Comparison of ENCODE assay signal across 8 mouse cellular contexts in the genomic region with DNA sequence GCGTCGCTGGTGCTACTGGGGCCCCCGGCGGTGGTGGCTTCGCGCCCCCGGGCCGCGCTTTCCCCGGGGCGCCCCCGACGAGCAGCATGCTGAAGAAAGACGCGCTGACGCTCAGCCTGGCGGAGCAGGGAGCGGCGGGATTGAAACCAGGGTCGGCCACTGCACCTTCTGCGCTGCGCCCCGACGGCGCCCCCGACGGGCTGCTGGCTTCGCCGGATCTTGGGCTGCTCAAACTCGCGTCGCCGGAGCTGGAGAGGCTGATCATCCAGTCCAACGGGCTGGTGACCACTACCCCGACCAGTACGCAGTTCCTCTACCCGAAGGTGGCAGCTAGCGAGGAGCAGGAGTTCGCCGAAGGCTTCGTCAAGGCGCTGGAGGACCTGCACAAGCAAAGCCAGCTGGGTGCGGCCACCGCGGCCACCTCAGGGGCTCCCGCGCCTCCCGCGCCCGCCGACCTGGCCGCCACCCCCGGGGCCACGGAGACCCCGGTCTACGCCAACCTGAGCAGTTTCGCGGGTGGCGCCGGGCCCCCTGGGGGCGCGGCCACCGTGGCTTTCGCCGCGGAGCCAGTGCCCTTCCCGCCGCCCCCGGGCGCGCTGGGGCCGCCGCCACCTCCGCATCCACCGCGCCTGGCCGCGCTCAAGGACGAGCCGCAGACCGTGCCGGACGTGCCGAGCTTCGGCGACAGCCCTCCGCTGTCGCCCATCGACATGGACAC. TPM values are rescaled to one million over a fixed set of nuclear protein-coding genes. Genes with fewer than 3 reads are reported as not detected.
A peak's percentile ranks its signal among the peaks of the same experiment; 100 is the strongest.
DNase-seq lines count a peak whose midpoint lies in the region; ATAC-seq and TF ChIP-seq lines count a peak whose summit lies in the region.

No protein-coding gene starts in this region.

- TF ChIP-seq POLR2A in thymus, adult 2 months (IDR thresholded peaks at IDR 0.05; ENCODE audit: control insufficient read depth, extremely low read depth, insufficient read depth, low read length, poor library complexity): no peak

- peak overlapping the region; percentile 54 for H3K4me2 ChIP-seq in kidney, embryonic 14.5 days (replicated peaks; ENCODE audit: low read depth, low read length)
- peak overlapping the region; percentile 72 for H3K4me2 ChIP-seq in stomach, embryonic 16.5 days (ENCODE audit: low read depth, low read length)

- no peaks in the 10 kb centered on the region for H3K36me3 ChIP-seq in thymus, adult 2 months (ENCODE audit: control insufficient read depth, insufficient read depth, low read length)
- H3K36me3 ChIP-seq in kidney, embryonic 14.5 days (ENCODE audit: control insufficient read depth, insufficient read depth, low read length): peaks cover 18% of the 10 kb centered on the region; the same call in 1 of the 2 replicates
- H3K36me3 ChIP-seq in stomach, embryonic 16.5 days (ENCODE audit: control insufficient read depth, insufficient read depth, low read length): 0 out of 2 replicates have a peak, but pooled peaks cover 5% of the 10 kb centered on the region

- peak; percentile 5 for ATAC-seq in kidney, embryonic 14.5 days (ENCODE audit: low FRiP score, low TSS enrichment)
- ATAC-seq in megakaryocyte-erythroid progenitor cell, adult 5-6 weeks (replicated peaks; ENCODE audit: low FRiP score, low TSS enrichment, poor library complexity, severe bottlenecking): peak; percentile 6
- peak; percentile 5 for ATAC-seq in stomach, embryonic 16.5 days (ENCODE audit: insufficient read depth, low FRiP score)

- H3K4me3 ChIP-seq in thymus, adult 2 months (ENCODE audit: control insufficient read depth, insufficient read depth, low read length): peak overlapping the region; percentile 82
- H3K4me3 ChIP-seq in kidney, embryonic 14.5 days (ENCODE audit: low read length): peak overlapping the region; percentile 97
- H3K4me3 ChIP-seq in stomach, embryonic 16.5 days (replicated peaks; ENCODE audit: low read length): peak overlapping the region; percentile 99

- H3K27ac ChIP-seq in thymus, adult 2 months (ENCODE audit: control insufficient read depth, insufficient read depth, low read length): peak overlapping the region; percentile 90
- H3K27ac ChIP-seq in kidney, embryonic 14.5 days (ENCODE audit: low read depth, low read length): peak overlapping the region; percentile 99
- H3K27ac ChIP-seq in stomach, embryonic 16.5 days (ENCODE audit: low read length): peak overlapping the region; percentile 99

- TF ChIP-seq CTCF in thymus, adult 2 months (IDR thresholded peaks at IDR 0.05; ENCODE audit: borderline replicate concordance, control insufficient read depth, extremely low read depth, insufficient read depth, low read length, poor library complexity): no peak

- no peaks in the 10 kb centered on the region for H3K9me3 ChIP-seq in kidney, embryonic 14.5 days (ENCODE audit: control insufficient read depth, low read length)
- H3K9me3 ChIP-seq in stomach, embryonic 16.5 days (replicated peaks; ENCODE audit: control insufficient read depth, low read length): no peaks in the 10 kb centered on the region

- H3K9ac ChIP-seq in kidney, embryonic 14.5 days (ENCODE audit: low read depth, low read length): peak overlapping the region; percentile 100
- H3K9ac ChIP-seq in stomach, embryonic 16.5 days (ENCODE audit: low read length): peak overlapping the region; percentile 100

- no peaks in the 10 kb centered on the region for H3K27me3 ChIP-seq in thymus, adult 2 months (ENCODE audit: control insufficient read depth, insufficient read depth, low read length)
- H3K27me3 ChIP-seq in kidney, embryonic 14.5 days (ENCODE audit: control insufficient read depth, insufficient read depth, low read length): no peaks in the 10 kb centered on the region
- no peaks in the 10 kb centered on the region for H3K27me3 ChIP-seq in stomach, embryonic 16.5 days (ENCODE audit: control insufficient read depth, insufficient read depth, low read length)

- WGBS in thymus, adult 2 months: under 1% methylated on average over 89 of the region's 89 CpGs
- WGBS in kidney, embryonic 14.5 days: 1% methylated on average over 83 of the region's 89 CpGs
- WGBS in stomach, embryonic 16.5 days: under 1% methylated on average over 77 of the region's 89 CpGs

- DNase-seq in adrenal gland, adult 2 months: peak; percentile 79
- DNase-seq in adrenal gland, adult (ENCODE audit: inconsistent age in 2 of 2, low spot score in 1 of 2): no peak
- peak; percentile 69 for DNase-seq in thymus, adult 2 months
- no peak for DNase-seq in thymus, postnatal 14 days
- peak; percentile 49 to 54 for DNase-seq in gastrocnemius, adult 8-10 months (ENCODE audit: low spot score in 2 of 2)

- H3K4me1 ChIP-seq in thymus, adult 2 months (replicated peaks; ENCODE audit: control insufficient read depth, insufficient read depth, low read length): peaks cover 43% of the 10 kb centered on the region
- H3K4me1 ChIP-seq in kidney, embryonic 14.5 days (ENCODE audit: control insufficient read depth, insufficient read depth, low read length): peaks cover 43% of the 10 kb centered on the region
- H3K4me1 ChIP-seq in stomach, embryonic 16.5 days (ENCODE audit: control insufficient read depth, insufficient read depth, low read length): peaks cover 50% of the 10 kb centered on the region

RNA-seq across cellular contexts. Expression of a gene that starts 0.5 kb away (rescaled TPM):
- total RNA-seq in adrenal gland, adult 2 months (2021): 100 to 1,000 TPM; 214 to 246 TPM
- 1,009 and 1,256 TPM in 2 replicates for polyA plus RNA-seq in adrenal gland, adult 2 months (2012; rRNA removed)
- 540 and 792 TPM in 2 replicates for polyA plus RNA-seq in thymus, adult 2 months (2012; rRNA removed)
- total RNA-seq in gastrocnemius, adult 8-10 months (2022): 10 to 100 TPM; 31.9 to 42.0 (median 38.3) TPM
- polyA plus RNA-seq in kidney, embryonic 14.5 days (2014; fragmentation: Nextera tagmentation; extraction: Ambion mirVana): 95.1 and 117 TPM in 2 replicates
- total RNA-seq in megakaryocyte-erythroid progenitor cell, adult 5-6 weeks (2014; fragmentation: Nextera tagmentation): 18.8 and 34.4 TPM in 2 replicates
- 44.8 and 48.7 TPM in 2 replicates for total RNA-seq in megakaryocyte-erythroid progenitor cell, adult 5-6 weeks (2017)
- 22.5 and 30.0 TPM in 2 replicates for polyA plus RNA-seq in stomach, embryonic 16.5 days (2015; fragmentation: Nextera tagmentation; extraction: Ambion mirVana)

RNA-seq across cellular contexts. Expression of a gene that starts 4.0 kb away (rescaled TPM):
- total RNA-seq in adrenal gland, adult 2 months (2021): under 1 TPM in 1 of 2 experiments, not detected in 1; 0.12 TPM
- polyA plus RNA-seq in adrenal gland, adult 2 months (2012; rRNA removed): 0.25 and 0.28 TPM in 2 replicates
- 0.19 and 0.28 TPM in 2 replicates for polyA plus RNA-seq in thymus, adult 2 months (2012; rRNA removed)
- not detected for total RNA-seq in gastrocnemius, adult 8-10 months (2022)
- polyA plus RNA-seq in kidney, embryonic 14.5 days (2014; fragmentation: Nextera tagmentation; extraction: Ambion mirVana): 0.12 TPM in 1 of 2 replicates, not detected in the other
- total RNA-seq in megakaryocyte-erythroid progenitor cell, adult 5-6 weeks (2014; fragmentation: Nextera tagmentation): not detected in 2 replicates
- not detected in 2 replicates for total RNA-seq in megakaryocyte-erythroid progenitor cell, adult 5-6 weeks (2017)
- polyA plus RNA-seq in stomach, embryonic 16.5 days (2015; fragmentation: Nextera tagmentation; extraction: Ambion mirVana): not detected in 2 replicates

RNA-seq across cellular contexts. Expression of a gene that starts 19.1 kb away (rescaled TPM):
- total RNA-seq in adrenal gland, adult 2 months (2021): under 1 TPM in 1 of 2 experiments, not detected in 1; 0.69 TPM
- polyA plus RNA-seq in adrenal gland, adult 2 months (2012; rRNA removed): 0.51 and 0.97 TPM in 2 replicates
- 0.48 and 0.50 TPM in 2 replicates for polyA plus RNA-seq in thymus, adult 2 months (2012; rRNA removed)
- total RNA-seq in gastrocnemius, adult 8-10 months (2022): not detected
- 0.23 and 0.73 TPM in 2 replicates for polyA plus RNA-seq in kidney, embryonic 14.5 days (2014; fragmentation: Nextera tagmentation; extraction: Ambion mirVana)
- not detected in 2 replicates for total RNA-seq in megakaryocyte-erythroid progenitor cell, adult 5-6 weeks (2014; fragmentation: Nextera tagmentation)
- total RNA-seq in megakaryocyte-erythroid progenitor cell, adult 5-6 weeks (2017): not detected in 2 replicates
- 2.0 and 4.2 TPM in 2 replicates for polyA plus RNA-seq in stomach, embryonic 16.5 days (2015; fragmentation: Nextera tagmentation; extraction: Ambion mirVana)

RNA-seq across cellular contexts. Expression of a gene that starts 24.2 kb away (rescaled TPM):
- 1 to 10 TPM in 1 of 2 experiments, under 1 TPM in 1; 0.76 to 1.0 TPM for total RNA-seq in adrenal gland, adult 2 months (2021)
- polyA plus RNA-seq in adrenal gland, adult 2 months (2012; rRNA removed): 2.9 and 3.3 TPM in 2 replicates
- 4.9 and 6.2 TPM in 2 replicates for polyA plus RNA-seq in thymus, adult 2 months (2012; rRNA removed)
- total RNA-seq in gastrocnemius, adult 8-10 months (2022): 1 to 10 TPM in 2 of 4 experiments, under 1 TPM in 2; 0.65 to 2.3 (median 1.1) TPM
- 2.5 and 4.0 TPM in 2 replicates for polyA plus RNA-seq in kidney, embryonic 14.5 days (2014; fragmentation: Nextera tagmentation; extraction: Ambion mirVana)
- total RNA-seq in megakaryocyte-erythroid progenitor cell, adult 5-6 weeks (2014; fragmentation: Nextera tagmentation): 0.28 TPM in 1 of 2 replicates, not detected in the other
- total RNA-seq in megakaryocyte-erythroid progenitor cell, adult 5-6 weeks (2017): not detected in 2 replicates
- 0.23 and 0.84 TPM in 2 replicates for polyA plus RNA-seq in stomach, embryonic 16.5 days (2015; fragmentation: Nextera tagmentation; extraction: Ambion mirVana)

RNA-seq across cellular contexts. Expression of a gene that starts 26.2 kb away (rescaled TPM):
- total RNA-seq in adrenal gland, adult 2 months (2021): 10 to 100 TPM; 65.2 to 88.5 TPM
- 81.3 and 112 TPM in 2 replicates for polyA plus RNA-seq in adrenal gland, adult 2 months (2012; rRNA removed)
- polyA plus RNA-seq in thymus, adult 2 months (2012; rRNA removed): 192 and 199 TPM in 2 replicates
- total RNA-seq in gastrocnemius, adult 8-10 months (2022): 10 to 100 TPM; 64.4 to 75.4 (median 70.3) TPM
- polyA plus RNA-seq in kidney, embryonic 14.5 days (2014; fragmentation: Nextera tagmentation; extraction: Ambion mirVana): 353 and 447 TPM in 2 replicates
- 286 and 287 TPM in 2 replicates for total RNA-seq in megakaryocyte-erythroid progenitor cell, adult 5-6 weeks (2014; fragmentation: Nextera tagmentation)
- total RNA-seq in megakaryocyte-erythroid progenitor cell, adult 5-6 weeks (2017): 240 and 290 TPM in 2 replicates
- polyA plus RNA-seq in stomach, embryonic 16.5 days (2015; fragmentation: Nextera tagmentation; extraction: Ambion mirVana): 154 and 173 TPM in 2 replicates

Comparison
In these comparisons a context has a peak if more than half of its experiments do, and no peak if none do; other contexts are left out.
1. DNase-seq: peak in adrenal gland, adult 2 months (single experiment), thymus, adult 2 months (single experiment) and gastrocnemius, adult 8-10 months (2 of 2); none in adrenal gland, adult (0 of 2) and thymus, postnatal 14 days (single experiment).
2. Peak in every context shown above with its lines, with median percentiles within 50 percentile points of each other: H3K27ac ChIP-seq, H3K4me3 ChIP-seq and ATAC-seq.